Mouse (Mus musculus): ENCODE results near the gene Lrfn3.

Lrfn3 gene

GRCm38 (mm10) chr7:30339432-30340109 lies 23.0 kb downstream of the Lrfn3 start:
- DNase-seq: no peak

GRCm38 (mm10) chr7:30336384-30336783 lies 26.2 kb downstream of the Lrfn3 start:
- DNase-seq: no peak

GRCm38 (mm10) chr7:30335688-30336087 lies 26.9 kb downstream of the Lrfn3 start:
- no peak for DNase-seq

GRCm38 (mm10) chr7:30334563-30334962 lies 28.0 kb downstream of the Lrfn3 start:
- no peak for DNase-seq

- peak; percentile 95 for DNase-seq
These were observed 29.1 kb downstream of the Lrfn3 start for GRCm38 (mm10) chr7:30333436-30333835.

- no peak for DNase-seq
These were observed 29.8 kb downstream of the Lrfn3 start for GRCm38 (mm10) chr7:30332622-30333259.

- DNase-seq: peak; percentile 97
These were observed 30.7 kb downstream of the Lrfn3 start for GRCm38 (mm10) chr7:30331887-30332286.

- no peak for DNase-seq
These were observed 34.2 kb downstream of the Lrfn3 start for GRCm38 (mm10) chr7:30328379-30328778.

- DNase-seq: no peak
These were observed 35.4 kb downstream of the Lrfn3 start for GRCm38 (mm10) chr7:30327140-30327539.

- DNase-seq: no peak
These were observed 36.1 kb downstream of the Lrfn3 start for GRCm38 (mm10) chr7:30326427-30326826.

GRCm38 (mm10) chr7:30325364-30325763 lies 37.2 kb downstream of the Lrfn3 start:
- DNase-seq: no peak

- DNase-seq: no peak
These were observed 38.1 kb downstream of the Lrfn3 start for GRCm38 (mm10) chr7:30324300-30324944.

- DNase-seq: no peak
These were observed 38.8 kb downstream of the Lrfn3 start, which contains the start of gene Sdhaf1 for GRCm38 (mm10) chr7:30323795-30324194. Gene Sdhaf1 (minus strand): TSS chr7:30323895.

GRCm38 (mm10) chr7:30322865-30323264 lies 39.7 kb downstream of the Lrfn3 start:
- DNase-seq: no peak

GRCm38 (mm10) chr7:30322285-30322667 lies 40.3 kb downstream of the Lrfn3 start:
- DNase-seq: peak; percentile 100

- DNase-seq: peak; percentile 97
These were observed 40.9 kb downstream of the Lrfn3 start, which contains the start of gene E130208F15Rik for GRCm38 (mm10) chr7:30321539-30322284. Gene E130208F15Rik (plus strand): TSS chr7:30321740.

- no peak for DNase-seq
These were observed 41.6 kb downstream of the Lrfn3 start for GRCm38 (mm10) chr7:30320946-30321345.

GRCm38 (mm10) chr7:30318142-30318541 lies 44.4 kb downstream of the Lrfn3 start:
- no peak for DNase-seq

GRCm38 (mm10) chr7:30315559-30316529 lies 46.7 kb downstream of the Lrfn3 start:
- no peak for DNase-seq

GRCm38 (mm10) chr7:30314721-30315155 lies 47.8 kb downstream of the Lrfn3 start, which contains the start of gene Syne4:
Gene Syne4 (plus strand): TSS chr7:30314807.
- DNase-seq: no peak

- peak; percentile 86 for DNase-seq
These were observed 48.8 kb downstream of the Lrfn3 start for GRCm38 (mm10) chr7:30313666-30314320.

Data from heart, adult 11 months (tissue).